Comparison of ENCODE assay signal across 24 mouse cellular contexts in genomic region chr11:101326147-101326546, GRCm38 (mm10). TPM values are rescaled to one million over a fixed set of nuclear protein-coding genes. Genes with fewer than 3 reads are reported as not detected.
"Had no signal": no experiment of that assay in that cellular context is flagged by ENCODE, and none has a peak within 500 bp of the region (broad histone marks: within the 10 kb centered on the region; RNA-seq: fewer than 3 reads in every experiment).

No protein-coding gene starts in this region.

- H3K9ac ChIP-seq: liver, postnatal 0 days; lung, embryonic 15.5 days; midbrain, embryonic 13.5 days; midbrain, embryonic 15.5 days; neural tube, embryonic 12.5 days had no signal

- H3K9me3 ChIP-seq: lung, embryonic 15.5 days; megakaryocyte, embryonic 14.5 days; midbrain, embryonic 13.5 days; midbrain, embryonic 15.5 days; neural tube, embryonic 12.5 days had no signal

- H3K4me3 ChIP-seq: lung, embryonic 15.5 days; megakaryocyte, embryonic 14.5 days; midbrain, embryonic 13.5 days; midbrain, embryonic 15.5 days; neural tube, embryonic 12.5 days had no signal

- H3K27me3 ChIP-seq: lung, embryonic 15.5 days; megakaryocyte, embryonic 14.5 days; midbrain, embryonic 13.5 days; midbrain, embryonic 15.5 days; neural tube, embryonic 12.5 days had no signal

- H3K4me1 ChIP-seq: lung, embryonic 15.5 days; midbrain, embryonic 13.5 days; midbrain, embryonic 15.5 days; neural tube, embryonic 12.5 days had no signal

- DNase-seq: liver, postnatal 0 days; lung, adult 2 months; lung, postnatal 14 days; lung, postnatal 36 days; right cerebral cortex, adult 18-20 months; right cerebral cortex, postnatal 25 days; right cerebral cortex, postnatal 4 days; spleen, adult 18-20 months; thymus, adult 18-20 months; thymus, postnatal 14 days; thymus, postnatal 36 days had no signal

- H3K27ac ChIP-seq: lung, embryonic 15.5 days; macrophage; midbrain, embryonic 13.5 days; midbrain, embryonic 15.5 days; neural tube, embryonic 12.5 days had no signal

RNA-seq across cellular contexts. Expression of gene Aoc3, which starts 4.3 kb away (rescaled TPM):
- total RNA-seq: monocyte, adult 5-6 weeks; neutrophil, adult 5-6 weeks had no signal
- polyA plus RNA-seq: macrophage; midbrain, embryonic 11.5 days; midbrain, embryonic 13.5 days; neural tube, embryonic 12.5 days; neural tube, embryonic 14.5 days had no signal

RNA-seq across cellular contexts. Expression of gene G6pc, which starts 41.2 kb away (rescaled TPM):
- total RNA-seq: megakaryocyte progenitor cell, adult 5-6 weeks; midbrain, postnatal 0 days; monocyte, adult 5-6 weeks; neutrophil, adult 5-6 weeks had no signal
- polyA plus RNA-seq: lung, embryonic 15.5 days; macrophage; midbrain, embryonic 11.5 days; midbrain, embryonic 13.5 days; midbrain, embryonic 15.5 days; midbrain, postnatal 0 days; neural tube, embryonic 12.5 days; neural tube, embryonic 14.5 days; stomach, embryonic 14.5 days had no signal
